Mouse (Mus musculus) limb, embryonic 14.5 days (tissue): ENCODE measurements around the gene Gstk1. TPM values are rescaled to one million over a fixed set of nuclear protein-coding genes. Genes with fewer than 3 reads are reported as not detected.

Source experiments
- ATAC-seq: fragments of 200-750 bp; cut with Nextera tagmentation; 2 replicates; pipeline ENCODE4 v1.8.0; 2017; ENCODE audit warnings: low read depth, moderate number of reproducible peaks, moderate TSS enrichment; ENCODE audit not compliant: low FRiP score
- DNase-seq: peaks from one replicate; pipeline ENCODE4 v3.0.0-alpha.2; 2015; ENCODE audit warnings: low spot score
- H3K27ac ChIP-seq: fragments of 300-500 bp; sonication (generic); replicated peaks from 2 replicates; pipeline ENCODE4 v1.5.1; 2014; ENCODE audit warnings: low read depth, mild to moderate bottlenecking, low read length, moderate library complexity, mixed read lengths
- H3K27me3 ChIP-seq: fragments of 300-500 bp; sonication (generic); 2 replicates; pipeline ENCODE4 v1.6.1; 2014; ENCODE audit warnings: low read length, mixed read lengths; ENCODE audit not compliant: control insufficient read depth, insufficient read depth
- H3K36me3 ChIP-seq: fragments of 300-500 bp; sonication (generic); 2 replicates; pipeline ENCODE4 v1.6.1; 2014; ENCODE audit warnings: mild to moderate bottlenecking, low read length, moderate library complexity, mixed read lengths; ENCODE audit not compliant: control insufficient read depth, insufficient read depth
- H3K4me1 ChIP-seq: fragments of 300-500 bp; sonication (generic); 2 replicates; pipeline ENCODE4 v1.6.1; 2014; ENCODE audit warnings: antibody characterized with exemption, low read length, mixed read lengths; ENCODE audit not compliant: control insufficient read depth, insufficient read depth
- H3K4me2 ChIP-seq: fragments of 300-500 bp; sonication (generic); replicated peaks from 2 replicates; pipeline ENCODE4 v1.6.1; 2014; ENCODE audit warnings: low read depth, mild to moderate bottlenecking, low read length, moderate library complexity; ENCODE audit not compliant: severe bottlenecking
- H3K4me3 ChIP-seq: fragments of 300-500 bp; sonication (generic); replicated peaks from 2 replicates; pipeline ENCODE4 v1.5.1; 2014; ENCODE audit warnings: low read length
- H3K9ac ChIP-seq: fragments of 300-500 bp; sonication (generic); 2 replicates; pipeline ENCODE4 v1.6.1; 2014; ENCODE audit warnings: mild to moderate bottlenecking, low read depth, low read length, moderate library complexity; ENCODE audit not compliant: severe bottlenecking
- H3K9me3 ChIP-seq: fragments of 300-500 bp; sonication (generic); 2 replicates; pipeline ENCODE4 v1.6.1; 2016; ENCODE audit warnings: low read length; ENCODE audit not compliant: control insufficient read depth
- POLR2A ChIP-seq: fragments of 200-500 bp; IDR thresholded peaks from 2 replicates; pipeline ENCODE4 v1.8.0; 2012; ENCODE audit warnings: inconsistent platforms, mild to moderate bottlenecking, moderate library complexity, borderline replicate concordance; ENCODE audit not compliant: insufficient read depth, insufficient read length; ENCODE audit errors: extremely low read depth
- WGBS: fragments of 180-500 bp; shearing (Covaris S2); extraction: QIAGEN DNeasy Blood & Tissue Kit; methylation state at CpG from one replicate; pipeline ENCODE4 v1.1.7; 2014; 5-methylcytosine and 5-hydroxymethylcytosine counted together
- polyA plus RNA-seq, 2 experiments: library from polyadenylated mRNA; depleted of rRNA in 1 of 2; stranded (reverse) in 1 of 2; unstranded in 1 of 2; fragments of >200 nt; fragmentation: Nextera tagmentation in 1 of 2; extraction: Ambion mirVana in 1 of 2; gene quantifications; 2 replicates each; pipeline versions ENCODE4 v1.2.1 to v1.2.3; 2012 to 2014

Gene Gstk1
- polyA plus RNA-seq (2012; rRNA removed): 12.2 and 16.7 TPM in 2 replicates
- polyA plus RNA-seq (2014; fragmentation: Nextera tagmentation; extraction: Ambion mirVana): 17.9 and 18.6 TPM in 2 replicates

GRCm38 (mm10) chr6:42245711-42246353, at the start of gene Gstk1:
Gene Gstk1, plus strand, starts transcription at chr6:42245935.
- TF ChIP-seq POLR2A: no peak
- peak; percentile 85 for DNase-seq
- H3K27ac ChIP-seq: no peak within 1 kb of the TSS
- H3K4me1 ChIP-seq: peaks cover 5% of the 10 kb centered on the region; the same call in 1 of the 2 replicates
- H3K27me3 ChIP-seq: no peaks in the 10 kb centered on the region
- H3K4me3 ChIP-seq: peak within 1 kb of the TSS; percentile 44
- H3K4me2 ChIP-seq: peak within 1 kb of the TSS; percentile 69
- peak within 1 kb of the TSS; percentile 50 for H3K9ac ChIP-seq
- WGBS: 3% methylated on average over 28 of the region's 28 CpGs
- ATAC-seq: peak; percentile 99
- H3K9me3 ChIP-seq: no peaks in the 10 kb centered on the region
- no peaks in the 10 kb centered on the region for H3K36me3 ChIP-seq

GRCm38 (mm10) chr6:42197710-42198109, 48.0 kb upstream of the Gstk1 start:
- H3K4me3 ChIP-seq: no peak overlapping the region
- H3K27ac ChIP-seq: no peak overlapping the region
- H3K27me3 ChIP-seq: no peaks in the 10 kb centered on the region
- H3K4me2 ChIP-seq: no peak overlapping the region
- no peaks in the 10 kb centered on the region for H3K9me3 ChIP-seq
- ATAC-seq: no peak
- H3K9ac ChIP-seq: no peak overlapping the region
- H3K36me3 ChIP-seq: no peaks in the 10 kb centered on the region
- H3K4me1 ChIP-seq: no peaks in the 10 kb centered on the region
- TF ChIP-seq POLR2A: no peak
- 29% methylated on average over 3 of the region's 3 CpGs for WGBS
- peak; percentile 11 for DNase-seq

- no peak for TF ChIP-seq POLR2A
- Histone ChIP-seq H3K4me1 (no peaks in the 10 kb centered on the region), H3K27ac (no peak overlapping the region), H3K4me3 (no peak overlapping the region), H3K36me3 (no peaks in the 10 kb centered on the region), H3K9me3 (no peaks in the 10 kb centered on the region), H3K9ac (no peak overlapping the region), H3K27me3 (no peaks in the 10 kb centered on the region), H3K4me2 (no peak overlapping the region)
- 72% methylated on average over 1 of the region's 1 CpGs for WGBS
- ATAC-seq (no peak), DNase-seq (no peak)
These were observed 46.2 kb upstream of the Gstk1 start for GRCm38 (mm10) chr6:42199498-42199897.

GRCm38 (mm10) chr6:42215028-42215427, 30.7 kb upstream of the Gstk1 start, which contains the start of gene Tas2r144:
Gene Tas2r144, plus strand, starts transcription at chr6:42215328.
- Histone ChIP-seq H3K9me3 (no peaks in the 10 kb centered on the region), H3K27ac (no peak within 1 kb of the TSS), H3K4me1 (no peaks in the 10 kb centered on the region), H3K4me2 (no peak within 1 kb of the TSS), H3K4me3 (no peak within 1 kb of the TSS), H3K27me3 (no peaks in the 10 kb centered on the region), H3K9ac (no peak within 1 kb of the TSS), H3K36me3 (no peaks in the 10 kb centered on the region)
- no peak for TF ChIP-seq POLR2A
- ATAC-seq (no peak), DNase-seq (no peak)
- WGBS: 95% methylated on average over 2 of the region's 2 CpGs

GRCm38 (mm10) chr6:42222286-42222685, 23.4 kb upstream of the Gstk1 start:
- H3K27ac ChIP-seq: no peak overlapping the region
- no peaks in the 10 kb centered on the region for H3K9me3 ChIP-seq
- no peak overlapping the region for H3K9ac ChIP-seq
- ATAC-seq (no peak), DNase-seq (no peak)
- no peak for TF ChIP-seq POLR2A
- no peaks in the 10 kb centered on the region for H3K4me1 ChIP-seq
- no peak overlapping the region for H3K4me3 ChIP-seq
- H3K4me2 ChIP-seq: no peak overlapping the region
- WGBS: 71% methylated on average over 3 of the region's 3 CpGs
- no peaks in the 10 kb centered on the region for H3K36me3 ChIP-seq
- no peaks in the 10 kb centered on the region for H3K27me3 ChIP-seq
